Mouse (Mus musculus) embryonic stem cell, embryonic (primary cell): ENCODE data around the gene Cd82.

Experiments used
- CTCF ChIA-PET, 4 experiments: fragments of 300-600 bp in 2 of 4; fragments of 350-600 bp in 2 of 4; sonication (Branson Sonifier 250); formaldehyde crosslinking; loops; one replicate each; lab custom pipeline; 2022; ENCODE audit warnings: inconsistent platforms in 2 of 4; lab: Charles Lee
- POLR2A ChIA-PET, 4 experiments: fragments of 300-600 bp in 2 of 4; fragments of 350-600 bp in 2 of 4; sonication (Branson Sonifier 250); formaldehyde crosslinking; loops; one replicate each; lab custom pipeline; 2022; ENCODE audit warnings: antibody characterized with exemption in 4 of 4, inconsistent platforms in 1 of 4; lab: Charles Lee

Cd82 gene

DNA sequence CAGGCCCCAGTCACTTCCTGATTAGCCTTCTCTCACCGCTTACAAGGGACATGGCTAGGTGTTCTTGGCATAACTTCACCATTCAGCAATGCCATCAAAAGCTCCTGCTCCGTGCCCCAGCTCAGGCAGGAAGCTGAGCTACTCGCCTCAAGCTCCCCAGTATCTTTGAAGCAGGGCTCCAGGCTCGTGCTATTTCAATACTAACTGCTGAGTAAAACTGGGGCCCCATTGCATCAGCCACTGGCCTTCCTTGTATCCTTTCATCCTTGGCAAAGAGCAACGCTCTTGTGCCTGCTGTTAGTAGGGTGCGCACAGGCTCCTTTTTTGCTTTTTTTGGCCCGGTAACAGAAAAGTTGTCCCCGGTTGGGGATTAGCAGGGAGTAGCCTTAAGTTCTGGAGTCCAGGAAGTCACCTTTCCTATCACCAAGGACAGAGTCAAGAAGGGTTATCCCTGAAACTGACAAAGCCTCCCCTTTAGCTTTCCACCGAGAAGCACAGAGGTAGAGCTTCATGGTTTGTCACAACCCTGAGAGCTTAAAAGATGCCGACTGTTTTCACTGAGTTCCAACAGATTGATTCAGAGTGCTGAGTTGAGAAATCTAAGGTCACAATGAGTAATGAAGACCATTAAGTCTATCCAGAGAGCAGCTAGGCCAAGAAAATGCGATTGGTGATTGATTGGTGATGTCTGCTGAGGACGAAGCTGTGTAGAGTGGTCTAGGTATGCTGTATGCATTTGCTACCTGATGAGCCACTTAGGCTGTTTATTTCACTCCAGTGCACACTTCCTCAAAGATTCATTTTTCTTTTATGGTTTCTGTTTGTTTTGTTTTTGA lies 45.8 kb downstream of the Cd82 start:
- ChIA-PET CTCF (interaction anchor here (0.5 to 16.7 kb wide), 38 partner anchors 12 to 566 kb away, joined by 3 to 519 read pairs (median 4); partner anchors contain the start of gene Cd82 (in 1 of the 4)), POLR2A (interaction anchor here in 3 of 4 experiments (0.7 to 5.8 kb wide), 16 partner anchors 10 to 215 kb away, joined by 3 to 34 read pairs (median 4); partner anchors contain the start of gene Tspan18 (in 1 of the 3))

DNA sequence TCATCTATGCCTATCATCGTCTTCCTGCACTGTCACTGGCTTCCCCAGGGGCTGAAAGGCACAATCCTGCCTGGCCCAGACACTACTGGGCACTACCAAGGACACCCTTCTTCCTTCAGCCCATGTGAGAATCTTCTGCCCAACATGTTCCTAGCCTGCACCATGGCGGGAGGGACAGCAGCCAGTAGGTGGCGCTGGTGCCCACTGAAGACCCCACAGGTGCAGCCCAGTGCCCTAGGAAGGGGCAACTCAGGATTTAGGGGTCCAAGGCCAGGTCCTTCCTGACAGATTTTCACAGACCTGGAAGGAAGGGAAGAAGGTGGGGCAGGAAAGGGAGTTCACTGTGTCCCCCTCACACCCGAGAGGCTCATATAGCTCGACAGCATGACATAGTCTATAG lies 47.7 kb downstream of the Cd82 start:
- CTCF ChIA-PET, result interaction anchor here (0.6 to 16.7 kb wide), 25 partner anchors 10 to 505 kb away, joined by 3 to 519 read pairs (median 6); partner anchors contain the start of gene Cd82 (in 1 of the 4)
- POLR2A ChIA-PET, result interaction anchor here in 2 of 4 experiments (0.6 to 5.8 kb wide), 5 partner anchors 9 to 210 kb away, joined by 3 to 34 read pairs (median 3); no protein-coding TSS in a partner anchor

DNA sequence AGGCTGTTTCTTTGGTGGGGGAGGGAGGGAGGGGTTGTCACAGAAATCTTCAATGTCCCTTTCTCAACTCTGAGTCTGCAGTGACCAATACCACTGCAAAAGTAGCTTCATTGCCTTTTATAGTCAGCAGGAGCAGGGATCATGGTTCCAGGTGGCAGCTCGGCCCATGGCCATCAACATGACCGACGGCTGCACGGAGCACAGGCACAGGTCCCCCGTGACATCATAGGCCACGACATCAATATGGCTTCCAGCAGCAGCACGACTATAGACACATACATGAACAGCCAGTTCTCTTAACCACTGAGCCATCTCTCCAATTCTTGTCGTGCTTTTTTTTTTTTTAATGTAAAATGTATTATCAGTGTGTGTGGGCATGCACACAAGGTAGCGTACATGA lies 48.8 kb downstream of the Cd82 start:
- POLR2A ChIA-PET, result interaction anchor here in 1 of 4 experiments (0.6 to 5.8 kb wide), 4 partner anchors 10 to 209 kb away, joined by 3 to 34 read pairs (median 3); no protein-coding TSS in a partner anchor

GRCm38 (mm10) chr2:93413367-93414014 lies 49.4 kb downstream of the Cd82 start:
- POLR2A ChIA-PET, result interaction anchor here in 1 of 4 experiments (1.3 kb wide), 1 partner anchor 9 kb away, joined by 3 read pairs; no protein-coding TSS in a partner anchor
- CTCF ChIA-PET, result interaction anchor here (0.6 to 16.7 kb wide), 21 partner anchors 7 to 522 kb away, joined by 3 to 519 read pairs (median 6); partner anchors contain the start of gene Tspan18 (in 1 of the 4)

More for the DNA sequence above, 48.8 kb downstream of the Cd82 start:
- CTCF ChIA-PET, result interaction anchor here (0.6 to 16.7 kb wide), 17 partner anchors 10 to 467 kb away, joined by 3 to 519 read pairs (median 4); partner anchors contain the start of gene Cd82 (in 1 of the 4)

GRCm38 (mm10) chr2:93412101-93412500 lies 50.8 kb downstream of the Cd82 start:
- POLR2A ChIA-PET, result interaction anchor here in 2 of 4 experiments (0.8 kb wide), 2 partner anchors 9 to 59 kb away, joined by 3 read pairs; no protein-coding TSS in a partner anchor
- CTCF ChIA-PET, result interaction anchor here (0.8 to 16.7 kb wide), 17 partner anchors 9 to 198 kb away, joined by 3 to 519 read pairs (median 6); no protein-coding TSS in a partner anchor

DNA sequence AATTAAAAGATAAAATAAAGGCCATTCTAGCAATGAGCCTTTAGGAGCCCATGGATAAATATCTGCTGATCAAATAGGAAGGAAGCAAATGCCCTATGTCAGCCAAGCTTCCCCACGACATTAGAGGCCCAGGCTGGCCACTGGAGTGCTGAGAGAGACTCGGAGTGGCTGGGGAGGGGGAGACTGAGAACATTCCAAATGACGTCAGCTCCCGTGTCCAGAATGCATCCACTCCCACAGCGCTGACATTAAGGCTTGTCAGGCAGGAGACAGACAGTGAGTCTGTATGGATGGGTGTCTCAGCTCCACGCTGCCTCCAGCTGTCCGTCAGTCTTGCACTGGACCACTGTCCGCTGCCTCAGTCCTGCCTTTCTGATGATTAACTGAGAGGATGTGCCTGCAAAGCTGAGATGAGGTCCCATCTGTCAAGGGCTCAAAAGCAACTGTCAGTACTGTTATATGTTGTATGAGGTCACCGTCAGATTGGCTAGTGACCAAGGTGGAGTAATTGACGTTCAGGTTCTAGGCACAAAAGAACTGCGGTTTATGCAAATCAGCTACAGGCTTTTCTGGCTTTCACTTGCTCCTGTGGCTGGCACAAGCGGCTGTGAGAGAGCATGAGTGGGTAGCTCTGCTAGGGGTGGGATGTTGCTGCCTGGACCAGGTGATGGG lies 51.9 kb downstream of the Cd82 start:
- CTCF ChIA-PET, result interaction anchor here (0.6 to 16.7 kb wide), 11 partner anchors 10 to 220 kb away, joined by 3 to 519 read pairs (median 9); no protein-coding TSS in a partner anchor
- POLR2A ChIA-PET, result interaction anchor here in 1 of 4 experiments (0.6 kb wide), 1 partner anchor 17 kb away, joined by 4 read pairs; no protein-coding TSS in a partner anchor

- POLR2A ChIA-PET, result interaction anchor here in 1 of 4 experiments (0.9 kb wide), 1 partner anchor 8 kb away, joined by 3 read pairs; no protein-coding TSS in a partner anchor
- CTCF ChIA-PET, result interaction anchor here (0.7 to 5.0 kb wide), 14 partner anchors 11 to 193 kb away, joined by 3 to 41 read pairs (median 4); no protein-coding TSS in a partner anchor
Observed at GRCm38 (mm10) chr2:93405017-93405425, 57.9 kb downstream of the Cd82 start.

- CTCF ChIA-PET, result interaction anchor here (0.6 to 5.0 kb wide), 15 partner anchors 11 to 421 kb away, joined by 3 to 41 read pairs (median 4); no protein-coding TSS in a partner anchor
- POLR2A ChIA-PET, result interaction anchor here in 3 of 4 experiments (0.7 to 0.9 kb wide), 4 partner anchors 9 to 373 kb away, joined by 3 read pairs; no protein-coding TSS in a partner anchor
Observed at GRCm38 (mm10) chr2:93404169-93404568, 58.8 kb downstream of the Cd82 start.

DNA sequence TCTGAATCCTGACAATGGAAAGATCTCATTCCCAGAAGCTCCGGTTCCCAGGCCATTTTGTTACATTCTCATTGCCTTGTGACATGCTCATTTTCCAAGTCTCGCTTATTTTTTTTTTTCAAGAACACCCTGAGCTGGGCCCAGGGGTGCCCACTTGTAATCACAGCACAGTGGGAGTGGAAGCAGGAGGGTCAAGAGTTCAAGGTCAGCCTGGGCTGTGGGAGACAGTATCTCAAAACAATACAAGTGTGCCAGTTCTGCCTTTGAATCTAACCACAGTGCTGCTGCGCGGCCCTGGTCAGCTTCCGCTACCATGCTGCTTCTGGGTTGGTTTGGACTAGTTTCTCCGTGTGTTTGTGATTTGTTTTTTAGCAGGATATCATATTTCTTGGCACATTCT lies 59.7 kb downstream of the Cd82 start:
- CTCF ChIA-PET, result interaction anchor here (0.6 to 5.0 kb wide), 18 partner anchors 12 to 420 kb away, joined by 3 to 41 read pairs (median 4); no protein-coding TSS in a partner anchor

DNA sequence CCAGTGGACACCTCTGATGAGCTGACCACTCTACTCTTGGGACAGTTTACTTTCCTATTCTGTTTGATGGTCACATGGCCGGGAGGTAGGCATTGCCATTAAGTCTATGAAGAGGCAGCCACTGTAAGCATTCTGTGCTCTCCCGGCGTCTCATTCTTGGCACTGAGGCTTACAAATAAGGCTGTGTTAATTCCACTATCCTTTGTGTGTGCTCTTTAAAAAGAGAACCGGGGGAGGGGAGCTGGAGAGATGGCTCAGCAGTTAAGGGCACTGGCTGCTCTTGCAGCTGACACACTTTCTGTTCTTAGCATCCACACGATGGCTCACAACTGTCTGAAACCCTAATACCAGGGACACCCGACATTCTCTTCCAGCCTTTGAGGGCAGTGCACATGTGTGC lies 71.7 kb downstream of the Cd82 start:
- CTCF ChIA-PET, result interaction anchor here in 2 of 4 experiments (1.2 kb wide), 2 partner anchors 23 to 30 kb away, joined by 3 read pairs; no protein-coding TSS in a partner anchor
- POLR2A ChIA-PET, result no interaction called here

More for the DNA sequence above, 59.7 kb downstream of the Cd82 start:
- POLR2A ChIA-PET, result interaction anchor here in 3 of 4 experiments (0.6 to 0.9 kb wide), 4 partner anchors 19 to 374 kb away, joined by 3 to 4 read pairs (median 3); no protein-coding TSS in a partner anchor

- ChIA-PET CTCF (interaction anchor here in 3 of 4 experiments (0.6 to 1.2 kb wide), 3 partner anchors 24 to 279 kb away, joined by 3 to 7 read pairs (median 3); no protein-coding TSS in a partner anchor), POLR2A (no interaction called here)
Observed at GRCm38 (mm10) chr2:93390170-93390926, 72.6 kb downstream of the Cd82 start.

- ChIA-PET POLR2A (interaction anchor here in 1 of 4 experiments (1.2 kb wide), 1 partner anchor 10 kb away, joined by 3 read pairs; no protein-coding TSS in a partner anchor), CTCF (interaction anchor here in 1 of 4 experiments (1.4 to 1.9 kb wide), 2 partner anchors 31 to 160 kb away, joined by 3 to 5 read pairs; no protein-coding TSS in a partner anchor)
Observed at GRCm38 (mm10) chr2:93386958-93387357, 76.0 kb downstream of the Cd82 start.

DNA sequence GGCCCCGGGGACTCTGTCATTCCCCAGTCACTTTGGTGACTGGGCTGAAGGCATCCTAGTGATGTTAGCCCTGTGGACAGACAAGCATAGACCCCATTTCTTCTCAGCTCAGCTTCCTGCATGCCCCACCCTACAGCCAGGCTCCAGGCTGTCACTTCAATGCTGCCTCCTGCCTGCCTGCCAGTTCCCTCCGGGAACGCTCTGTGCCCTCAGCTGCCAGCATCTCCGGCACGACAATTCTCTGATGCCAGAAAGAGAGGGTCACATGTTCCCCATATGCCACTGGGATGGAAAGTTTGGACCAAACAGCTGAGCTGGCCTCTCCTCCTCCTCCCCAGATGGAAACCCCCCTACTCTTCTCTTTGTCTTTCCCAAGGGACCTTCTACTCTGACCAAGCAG lies 79.1 kb downstream of the Cd82 start:
- POLR2A ChIA-PET, result no interaction called here

GRCm38 (mm10) chr2:93380680-93381089 lies 82.3 kb downstream of the Cd82 start:
- ChIA-PET CTCF (interaction anchor here in 1 of 4 experiments (1.0 kb wide), 1 partner anchor 163 kb away, joined by 3 read pairs; no protein-coding TSS in a partner anchor), POLR2A (no interaction called here)

More for the DNA sequence above, 79.1 kb downstream of the Cd82 start:
- CTCF ChIA-PET, result interaction anchor here in 1 of 4 experiments (1.1 kb wide), 1 partner anchor 94 kb away, joined by 5 read pairs; no protein-coding TSS in a partner anchor

DNA sequence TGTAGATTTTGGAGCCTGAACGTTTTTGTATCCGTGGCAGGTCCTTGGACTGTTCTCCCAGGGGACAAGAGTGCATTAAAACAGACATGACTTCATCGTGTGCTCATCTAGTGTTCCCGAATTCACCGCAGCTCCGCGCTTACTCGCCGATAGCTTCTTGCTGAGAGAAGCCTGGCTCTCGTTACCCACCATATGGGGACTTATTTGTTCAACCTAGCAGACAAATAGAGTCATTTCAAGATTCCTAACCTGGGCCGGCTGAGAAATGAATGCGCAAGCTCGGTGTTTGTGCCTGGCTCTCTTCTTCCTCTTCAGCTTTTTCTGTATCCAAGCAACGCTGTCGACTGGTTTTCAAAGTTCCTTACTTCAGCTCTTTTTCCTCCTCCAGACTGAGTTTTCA lies 85.1 kb downstream of the Cd82 start:
- ChIA-PET CTCF (interaction anchor here (0.6 to 2.4 kb wide), 10 partner anchors 15 to 179 kb away, joined by 3 to 10 read pairs (median 5); no protein-coding TSS in a partner anchor), POLR2A (interaction anchor here in 1 of 4 experiments (1.7 kb wide), 1 partner anchor 9 kb away, joined by 3 read pairs; no protein-coding TSS in a partner anchor)

GRCm38 (mm10) chr2:93377157-93377556 lies 85.8 kb downstream of the Cd82 start:
- ChIA-PET POLR2A (interaction anchor here in 1 of 4 experiments (1.7 kb wide), 1 partner anchor 10 kb away, joined by 3 read pairs; no protein-coding TSS in a partner anchor), CTCF (interaction anchor here (0.6 to 2.4 kb wide), 12 partner anchors 14 to 178 kb away, joined by 3 to 10 read pairs (median 5); partner anchors contain the start of gene Tspan18 (in 1 of the 4))
